ENCODE assay signal across 8 mouse cellular contexts in genomic region chr2:180172152-180172551, GRCm38 (mm10). TPM values are rescaled to one million over a fixed set of nuclear protein-coding genes. Genes with fewer than 3 reads are reported as not detected.
A peak's percentile ranks its signal among the peaks of the same experiment; 100 is the strongest.
DNase-seq lines count a peak whose midpoint lies in the region; ATAC-seq and TF ChIP-seq lines count a peak whose summit lies in the region.

No protein-coding gene starts in this region.

- ATAC-seq in heart, embryonic 14.5 days (ENCODE audit: insufficient number of reproducible peaks, insufficient read depth, low FRiP score, low read depth): no peak
- no peak for ATAC-seq in forebrain, embryonic 13.5 days
- no peak for ATAC-seq in liver, embryonic 16.5 days (ENCODE audit: low read depth)

- peak overlapping the region; percentile 99 for H3K4me2 ChIP-seq in heart, embryonic 14.5 days (ENCODE audit: low read length)
- H3K4me2 ChIP-seq in forebrain, embryonic 13.5 days: peak overlapping the region; percentile 96
- peak overlapping the region; percentile 89 for H3K4me2 ChIP-seq in liver, embryonic 16.5 days (ENCODE audit: low read depth, low read length)

- DNase-seq in heart, adult 18-20 months: no peak
- no peak for DNase-seq in ES-E14 (ENCODE audit: low read depth, low spot score)
- no peak for DNase-seq in adipocyte (ENCODE audit: low spot score)
- DNase-seq in left cerebral cortex, postnatal 4 days: no peak
- DNase-seq in layer of hippocampus, postnatal 14 days (ENCODE audit: low spot score in 2 of 2): no peak

- H3K4me1 ChIP-seq in heart, embryonic 14.5 days (ENCODE audit: control insufficient read depth in 2 of 2, insufficient read depth in 2 of 2, low read length in 2 of 2): peaks cover 8 to 16% of the 10 kb centered on the region in 2 experiments
- H3K4me1 ChIP-seq in ES-E14 (ENCODE audit: control insufficient read depth in 2 of 2, insufficient read depth in 2 of 2, low read length in 2 of 2, poor library complexity in 1 of 2): peaks cover 2 to 16% of the 10 kb centered on the region in 2 experiments; a peak in 2 of 4 replicates
- H3K4me1 ChIP-seq in forebrain, embryonic 13.5 days: peaks cover 25% of the 10 kb centered on the region
- H3K4me1 ChIP-seq in liver, embryonic 16.5 days (ENCODE audit: control insufficient read depth, low read depth, low read length): peaks cover 19% of the 10 kb centered on the region

- H3K36me3 ChIP-seq in heart, embryonic 14.5 days (ENCODE audit: control insufficient read depth, insufficient read depth, low read length): peaks cover 43% of the 10 kb centered on the region
- peaks cover 39% of the 10 kb centered on the region for H3K36me3 ChIP-seq in ES-E14 (ENCODE audit: control insufficient read depth, insufficient read depth, low read length, poor library complexity, severe bottlenecking)
- H3K36me3 ChIP-seq in forebrain, embryonic 13.5 days (ENCODE audit: poor library complexity, severe bottlenecking): peaks cover 45% of the 10 kb centered on the region
- peaks cover 17% of the 10 kb centered on the region for H3K36me3 ChIP-seq in liver, embryonic 16.5 days (ENCODE audit: control insufficient read depth, insufficient read depth)

- 3% methylated on average over 8 of the region's 9 CpGs for WGBS in heart, embryonic 14.5 days
- 8% methylated on average over 9 of the region's 9 CpGs for WGBS in forebrain, embryonic 13.5 days
- under 1% methylated on average over 8 of the region's 9 CpGs for WGBS in liver, embryonic 16.5 days (ENCODE audit: insufficient replicate concordance)

- H3K9ac ChIP-seq in heart, embryonic 14.5 days (ENCODE audit: low read length): peak overlapping the region; percentile 94
- H3K9ac ChIP-seq in ES-E14 (ENCODE audit: insufficient read depth, low read depth, low read length, poor library complexity, severe bottlenecking): peak overlapping the region; percentile 91
- peak overlapping the region; percentile 97 for H3K9ac ChIP-seq in forebrain, embryonic 13.5 days
- H3K9ac ChIP-seq in liver, embryonic 16.5 days (ENCODE audit: low read depth, low read length): peak overlapping the region; percentile 97

- H3K4me3 ChIP-seq in heart, embryonic 14.5 days (ENCODE audit: control insufficient read depth in 1 of 2, insufficient read depth in 1 of 2, low read depth in 1 of 2, low read length in 2 of 2): peak overlapping the region; percentile 93 to 99
- peak overlapping the region; percentile 81 to 91 for H3K4me3 ChIP-seq in ES-E14 (ENCODE audit: insufficient read depth in 1 of 2, low read depth in 1 of 2, low read length in 2 of 2, poor library complexity in 1 of 2, severe bottlenecking in 1 of 2)
- peak overlapping the region; percentile 96 for H3K4me3 ChIP-seq in forebrain, embryonic 13.5 days
- H3K4me3 ChIP-seq in liver, embryonic 16.5 days (ENCODE audit: low read depth, low read length): peak overlapping the region; percentile 97

- no peaks in the 10 kb centered on the region for H3K9me3 ChIP-seq in heart, embryonic 14.5 days (ENCODE audit: control insufficient read depth, low read length)
- H3K9me3 ChIP-seq in ES-E14 (ENCODE audit: control insufficient read depth, insufficient read depth, low read depth, low read length): no peaks in the 10 kb centered on the region
- H3K9me3 ChIP-seq in forebrain, embryonic 13.5 days (replicated peaks): no peaks in the 10 kb centered on the region
- no peaks in the 10 kb centered on the region for H3K9me3 ChIP-seq in liver, embryonic 16.5 days (replicated peaks; ENCODE audit: control insufficient read depth, low read length)

- intact Hi-C loops in left cerebral cortex, postnatal 4 days (cut with DNase I): no loop called here

- in situ Hi-C loops in ES-E14 (cut with MboI; ENCODE audit: low sequenced_read_pairs in 2 of 2, unreplicated experiment in 2 of 2): no loop called here

- no peaks in the 10 kb centered on the region for H3K27me3 ChIP-seq in heart, embryonic 14.5 days (ENCODE audit: control insufficient read depth, insufficient read depth, low read length)
- no peaks in the 10 kb centered on the region for H3K27me3 ChIP-seq in forebrain, embryonic 13.5 days
- H3K27me3 ChIP-seq in liver, embryonic 16.5 days (ENCODE audit: control insufficient read depth, insufficient read depth, low read depth, low read length): no peaks in the 10 kb centered on the region

- H3K27ac ChIP-seq in heart, embryonic 14.5 days (replicated peaks in 1 of 2; ENCODE audit: control insufficient read depth in 1 of 2, insufficient read depth in 1 of 2, low read depth in 2 of 2, low read length in 2 of 2): peak overlapping the region; percentile 21 to 93; a peak in 3 of 4 replicates
- H3K27ac ChIP-seq in ES-E14 (ENCODE audit: insufficient read depth, low read depth, low read length, poor library complexity, severe bottlenecking): 0 out of 2 replicates have a peak overlapping the region, but pooled peaks have one; percentile 4
- no peak overlapping the region for H3K27ac ChIP-seq in forebrain, embryonic 13.5 days
- peak overlapping the region; percentile 94 for H3K27ac ChIP-seq in liver, embryonic 16.5 days (ENCODE audit: low read length)

TF ChIP-seq in ES-E14, 5 proteins besides CTCF, POLR2A, EP300 and RAD21:
- no peak for TF ChIP-seq HCFC1 (IDR thresholded peaks at IDR 0.05; ENCODE audit: borderline replicate concordance, insufficient read depth, low read length)
- TF ChIP-seq MAFK (IDR thresholded peaks at IDR 0.05; ENCODE audit: insufficient read depth, low read depth, low read length): no peak

RNA-seq across cellular contexts. Expression of gene Adrm1, which starts 0.9 kb away (rescaled TPM):
- 102 and 109 TPM in 2 replicates for polyA plus RNA-seq in heart, embryonic 14.5 days (2014; fragmentation: Nextera tagmentation; extraction: Ambion mirVana)
- 10 to 100 TPM; 84.0 to 86.8 TPM for total RNA-seq in heart, adult 18-20 months (2021)
- total RNA-seq in ES-E14 (2012; rRNA removed): 169 and 196 TPM in 2 replicates
- polyA plus RNA-seq in forebrain, embryonic 13.5 days (2015; fragmentation: Nextera tagmentation; extraction: Ambion mirVana): 211 and 220 TPM in 2 replicates
- polyA plus RNA-seq in liver, embryonic 16.5 days (2015; fragmentation: Nextera tagmentation; extraction: Ambion mirVana): 91.4 and 96.6 TPM in 2 replicates
- total RNA-seq in left cerebral cortex, postnatal 4 days (2021): 100 to 1,000 TPM; 117 to 118 TPM
- total RNA-seq in layer of hippocampus, postnatal 14 days (2021): 100 to 1,000 TPM in 1 of 2 experiments, 10 to 100 TPM in 1; 98.4 to 104 TPM

RNA-seq across cellular contexts. Expression of gene Osbpl2, which starts 53.0 kb away (rescaled TPM):
- polyA plus RNA-seq in heart, embryonic 14.5 days (2014; fragmentation: Nextera tagmentation; extraction: Ambion mirVana): 38.0 and 40.5 TPM in 2 replicates
- 10 to 100 TPM; 32.9 to 36.0 TPM for total RNA-seq in heart, adult 18-20 months (2021)
- 12.2 and 12.3 TPM in 2 replicates for total RNA-seq in ES-E14 (2012; rRNA removed)
- 48.8 and 53.1 TPM in 2 replicates for polyA plus RNA-seq in forebrain, embryonic 13.5 days (2015; fragmentation: Nextera tagmentation; extraction: Ambion mirVana)
- 8.7 and 10.2 TPM in 2 replicates for polyA plus RNA-seq in liver, embryonic 16.5 days (2015; fragmentation: Nextera tagmentation; extraction: Ambion mirVana)
- total RNA-seq in left cerebral cortex, postnatal 4 days (2021): 10 to 100 TPM; 61.9 to 64.5 TPM
- total RNA-seq in layer of hippocampus, postnatal 14 days (2021): 10 to 100 TPM; 52.0 to 53.5 TPM

RNA-seq across cellular contexts. Expression of gene Lama5, which starts 53.5 kb away (rescaled TPM):
- 30.5 and 32.7 TPM in 2 replicates for polyA plus RNA-seq in heart, embryonic 14.5 days (2014; fragmentation: Nextera tagmentation; extraction: Ambion mirVana)
- 10 to 100 TPM; 72.2 to 78.5 TPM for total RNA-seq in heart, adult 18-20 months (2021)
- total RNA-seq in ES-E14 (2012; rRNA removed): 291 and 497 TPM in 2 replicates
- 3.4 and 5.0 TPM in 2 replicates for polyA plus RNA-seq in forebrain, embryonic 13.5 days (2015; fragmentation: Nextera tagmentation; extraction: Ambion mirVana)
- 2.0 and 2.6 TPM in 2 replicates for polyA plus RNA-seq in liver, embryonic 16.5 days (2015; fragmentation: Nextera tagmentation; extraction: Ambion mirVana)
- 1 to 10 TPM; 6.3 to 6.5 TPM for total RNA-seq in left cerebral cortex, postnatal 4 days (2021)
- total RNA-seq in layer of hippocampus, postnatal 14 days (2021): 10 to 100 TPM in 1 of 2 experiments, 1 to 10 TPM in 1; 7.3 to 10.7 TPM

Comparison
In these comparisons a context has a peak if more than half of its experiments do, and no peak if none do; other contexts are left out.
1. RNA of gene Lama5, which starts 53.5 kb away (total RNA-seq): 291 to 497 TPM in ES-E14 and 72.2 to 78.5 TPM in heart, adult 18-20 months; 7.3 to 10.7 TPM in layer of hippocampus, postnatal 14 days and 6.3 to 6.5 TPM in left cerebral cortex, postnatal 4 days; every median in the first group is over 4 times any median in the second.
2. Peak in every context shown above with its lines, with median percentiles within 50 percentile points of each other: H3K4me2 ChIP-seq, H3K4me3 ChIP-seq and H3K9ac ChIP-seq.